Mouse (Mus musculus): ENCODE data around the gene Pof1b.

GRCm38 (mm10) chrX:112694392-112694791, 4.1 kb downstream of the Pof1b start:
- no peak for TF ChIP-seq POLR2A (IDR thresholded peaks at IDR 0.05; ENCODE audit: low read depth, low read length)
- no peak for TF ChIP-seq CTCF (conservative IDR thresholded peaks at IDR 0.05 in 1 of 2, IDR thresholded peaks at IDR 0.05 in 1 of 2; ENCODE audit: low read depth in 2 of 2, low read length in 2 of 2)
